Mouse (Mus musculus): ENCODE measurements at regions not wholly inside any gene's neighbourhood (a gene's known extent, or its start where the extent isn't known, plus 50 kb on each side); places are given as distances from the start of the nearest gene placed in this dataset.

- peak; percentile 22 to 39 for DNase-seq (ENCODE audit: low spot score in 2 of 2)
Measured at GRCm38 (mm10) chr6:53143846-53144584, 75.6 kb upstream of the Jazf1 start.

GRCm38 (mm10) chr6:53134410-53134809 is 66.0 kb upstream of the Jazf1 start:
- DNase-seq (ENCODE audit: low spot score in 2 of 2): no peak

DNA sequence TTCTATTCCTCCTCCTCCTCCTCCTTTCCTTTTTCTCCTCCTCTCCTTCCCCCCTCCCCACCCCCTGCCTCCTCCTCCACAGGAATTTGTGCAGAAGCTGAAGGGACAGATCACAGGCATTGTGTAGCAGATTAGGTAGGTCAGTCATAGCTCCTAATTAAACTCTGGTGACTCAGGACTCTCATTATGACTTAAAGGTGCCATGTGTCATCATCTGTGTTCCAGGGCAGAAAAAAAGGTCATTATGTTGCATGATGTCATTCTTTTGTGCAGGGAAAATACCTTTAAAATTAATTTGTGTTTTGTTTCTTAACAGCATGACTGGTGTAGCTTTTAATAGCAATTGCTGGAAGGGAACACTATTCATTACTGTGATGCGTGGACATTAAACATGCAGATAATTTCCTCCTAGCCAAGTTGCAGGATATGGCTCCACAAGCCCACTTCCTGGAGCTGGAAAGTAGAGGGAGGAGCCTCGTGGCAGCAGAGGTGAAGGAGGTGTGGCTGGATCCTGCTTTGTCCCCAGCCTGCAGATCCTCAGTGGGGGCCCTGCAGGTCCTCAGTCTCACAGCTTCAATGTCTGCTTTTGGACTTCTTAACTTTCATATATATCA is 62.4 kb upstream of the Jazf1 start:
- DNase-seq (ENCODE audit: low spot score in 2 of 2): no peak

GRCm38 (mm10) chr6:53126776-53127175 is 58.3 kb upstream of the Jazf1 start:
- DNase-seq (ENCODE audit: low spot score in 2 of 2): no peak

- DNase-seq (ENCODE audit: low spot score in 2 of 2): no peak
Measured at GRCm38 (mm10) chr6:53124800-53125450, 56.5 kb upstream of the Jazf1 start.

DNA sequence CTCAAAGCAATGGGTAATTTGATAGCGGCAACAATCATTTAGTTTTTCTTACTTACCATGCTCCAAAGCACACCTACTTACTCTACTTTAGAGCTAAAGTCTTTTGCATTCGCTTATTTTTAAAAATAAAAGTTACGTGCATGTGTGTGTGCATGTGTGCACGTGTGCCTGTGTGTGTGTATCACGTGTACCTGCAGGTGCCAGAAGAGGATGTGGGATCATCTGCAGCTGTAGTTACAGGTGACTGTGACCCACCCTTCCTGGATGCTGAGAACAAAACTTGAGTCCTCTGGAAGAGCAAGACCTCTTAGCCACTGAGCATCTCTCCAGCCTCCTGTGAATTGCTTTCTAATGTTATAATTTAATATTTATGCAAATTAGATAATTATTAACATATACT is 52.0 kb upstream of the Jazf1 start:
- no peak for DNase-seq (ENCODE audit: low spot score in 2 of 2)

All from adrenal gland, adult 18-20 months (tissue).